Mouse (Mus musculus) midbrain, embryonic 12.5 days (tissue): ENCODE measurements at regions not wholly inside any gene's neighbourhood (a gene's known extent, or its start where the extent isn't known, plus 50 kb on each side); places are given as distances from the start of the nearest gene placed in this dataset.
A peak's percentile ranks its signal among the peaks of the same experiment; 100 is the strongest.

Experiments used
- ATAC-seq: fragments of 200-750 bp; cut with Nextera tagmentation; 2 replicates; pipeline ENCODE4 v1.8.0; 2017; ENCODE audit warnings: low read depth, moderate TSS enrichment, moderate library complexity; ENCODE audit not compliant: low FRiP score
- H3K27ac ChIP-seq: fragments of 300-500 bp; sonication (generic); replicated peaks from 2 replicates; pipeline ENCODE4 v1.5.1; 2016; ENCODE audit warnings: mild to moderate bottlenecking
- H3K27me3 ChIP-seq: fragments of 300-500 bp; sonication (generic); 2 replicates; pipeline ENCODE4 v1.6.1; 2016; ENCODE audit warnings: mild to moderate bottlenecking
- H3K36me3 ChIP-seq: fragments of 300-500 bp; sonication (generic); 2 replicates; pipeline ENCODE4 v1.6.1; 2016
- H3K4me1 ChIP-seq: fragments of 300-500 bp; sonication (generic); 2 replicates; pipeline ENCODE4 v1.6.1; 2016
- H3K4me2 ChIP-seq: fragments of 300-500 bp; sonication (generic); replicated peaks from 2 replicates; pipeline ENCODE4 v1.6.1; 2016; ENCODE audit warnings: mild to moderate bottlenecking, moderate library complexity
- H3K4me3 ChIP-seq: fragments of 300-500 bp; sonication (generic); 2 replicates; pipeline ENCODE4 v1.5.1; 2016; ENCODE audit warnings: mild to moderate bottlenecking
- H3K9ac ChIP-seq: fragments of 300-500 bp; sonication (generic); replicated peaks from 2 replicates; pipeline ENCODE4 v1.6.1; 2016; ENCODE audit warnings: mild to moderate bottlenecking, moderate library complexity
- H3K9me3 ChIP-seq: fragments of 300-500 bp; sonication (generic); 2 replicates; pipeline ENCODE4 v1.6.1; 2016; ENCODE audit warnings: mild to moderate bottlenecking
- WGBS: fragments of 180-500 bp; shearing (Covaris S2); methylation state at CpG from one replicate; pipeline ENCODE4 v1.1.7; 2016; 5-methylcytosine and 5-hydroxymethylcytosine counted together

GRCm38 (mm10) chr3:83562026-83562425, 204.1 kb upstream of the Sfrp2 start:
- no peak overlapping the region for H3K4me3 ChIP-seq
- H3K27ac ChIP-seq, result no peak overlapping the region
- 73% methylated on average over 3 of the region's 3 CpGs for WGBS
- no peak overlapping the region for H3K9ac ChIP-seq
- H3K27me3 ChIP-seq, result no peaks in the 10 kb centered on the region
- H3K36me3 ChIP-seq, result no peaks in the 10 kb centered on the region
- no peak for ATAC-seq
- peaks cover 6% of the 10 kb centered on the region; the same call in 1 of the 2 replicates for H3K4me1 ChIP-seq
- H3K9me3 ChIP-seq, result no peaks in the 10 kb centered on the region
- no peak overlapping the region for H3K4me2 ChIP-seq

- H3K4me3 ChIP-seq, result no peak overlapping the region
- no peaks in the 10 kb centered on the region for H3K27me3 ChIP-seq
- WGBS, result 93% methylated on average over 4 of the region's 4 CpGs
- no peak overlapping the region for H3K4me2 ChIP-seq
- no peaks in the 10 kb centered on the region for H3K9me3 ChIP-seq
- no peaks in the 10 kb centered on the region for H3K36me3 ChIP-seq
- H3K4me1 ChIP-seq, result no peaks in the 10 kb centered on the region
- no peak for ATAC-seq
- no peak overlapping the region for H3K9ac ChIP-seq
- no peak overlapping the region for H3K27ac ChIP-seq
These were observed 190.6 kb upstream of the Sfrp2 start for GRCm38 (mm10) chr3:83575526-83575925.

GRCm38 (mm10) chr3:83576155-83576554, 190.0 kb upstream of the Sfrp2 start:
- H3K27ac ChIP-seq, result no peak overlapping the region
- H3K9me3 ChIP-seq, result no peaks in the 10 kb centered on the region
- no peak overlapping the region for H3K9ac ChIP-seq
- no peak for ATAC-seq
- H3K4me1 ChIP-seq, result no peaks in the 10 kb centered on the region
- WGBS, result 80% methylated on average over 2 of the region's 2 CpGs
- no peaks in the 10 kb centered on the region for H3K27me3 ChIP-seq
- H3K4me3 ChIP-seq, result no peak overlapping the region
- H3K4me2 ChIP-seq, result no peak overlapping the region
- H3K36me3 ChIP-seq, result no peaks in the 10 kb centered on the region

- Histone ChIP-seq H3K9ac (no peak overlapping the region), H3K4me2 (no peak overlapping the region), H3K4me3 (no peak overlapping the region), H3K9me3 (peaks cover 4% of the 10 kb centered on the region; the same call in 1 of the 2 replicates), H3K36me3 (no peaks in the 10 kb centered on the region), H3K27ac (no peak overlapping the region), H3K4me1 (no peaks in the 10 kb centered on the region), H3K27me3 (peaks cover 2% of the 10 kb centered on the region; the same call in 1 of the 2 replicates)
- no peak for ATAC-seq
- 75% methylated on average over 4 of the region's 4 CpGs for WGBS
These were observed 185.4 kb upstream of the Sfrp2 start for GRCm38 (mm10) chr3:83580766-83581165.

- no peak overlapping the region for H3K4me2 ChIP-seq
- H3K9me3 ChIP-seq, result peaks cover 4% of the 10 kb centered on the region; the same call in 1 of the 2 replicates
- H3K36me3 ChIP-seq, result no peaks in the 10 kb centered on the region
- H3K27me3 ChIP-seq, result peaks cover 5% of the 10 kb centered on the region
- no peak overlapping the region for H3K4me3 ChIP-seq
- H3K9ac ChIP-seq, result no peak overlapping the region
- no peaks in the 10 kb centered on the region for H3K4me1 ChIP-seq
- ATAC-seq, result no peak
- H3K27ac ChIP-seq, result no peak overlapping the region
- WGBS, result 60% methylated on average over 2 of the region's 2 CpGs
These were observed 183.9 kb upstream of the Sfrp2 start for GRCm38 (mm10) chr3:83582256-83582655.

- no peak overlapping the region for H3K27ac ChIP-seq
- no peaks in the 10 kb centered on the region for H3K36me3 ChIP-seq
- H3K9me3 ChIP-seq, result peaks cover 4% of the 10 kb centered on the region; the same call in 1 of the 2 replicates
- H3K4me3 ChIP-seq, result no peak overlapping the region
- no peak overlapping the region for H3K9ac ChIP-seq
- 22% methylated on average over 8 of the region's 8 CpGs for WGBS
- ATAC-seq, result peak; percentile 27; the same call in 1 of the 2 replicates
- H3K4me1 ChIP-seq, result no peaks in the 10 kb centered on the region
- peaks cover 5% of the 10 kb centered on the region for H3K27me3 ChIP-seq
- no peak overlapping the region for H3K4me2 ChIP-seq
These were observed 182.9 kb upstream of the Sfrp2 start for GRCm38 (mm10) chr3:83583071-83583672.

GRCm38 (mm10) chr3:83586086-83586485, 180.0 kb upstream of the Sfrp2 start:
- no peaks in the 10 kb centered on the region for H3K36me3 ChIP-seq
- no peak overlapping the region for H3K9ac ChIP-seq
- 35% methylated on average over 5 of the region's 5 CpGs for WGBS
- H3K27ac ChIP-seq, result no peak overlapping the region
- H3K9me3 ChIP-seq, result peaks cover 4% of the 10 kb centered on the region; the same call in 1 of the 2 replicates
- no peaks in the 10 kb centered on the region for H3K4me1 ChIP-seq
- peaks cover 5% of the 10 kb centered on the region for H3K27me3 ChIP-seq
- H3K4me3 ChIP-seq, result no peak overlapping the region
- ATAC-seq, result no peak
- H3K4me2 ChIP-seq, result no peak overlapping the region

- no peak overlapping the region for H3K27ac ChIP-seq
- 73% methylated on average over 4 of the region's 4 CpGs for WGBS
These were observed 179.6 kb upstream of the Sfrp2 start for GRCm38 (mm10) chr3:83586551-83586950.

GRCm38 (mm10) chr3:83589127-83589526, 177.0 kb upstream of the Sfrp2 start:
- Histone ChIP-seq H3K27me3 (peaks cover 5% of the 10 kb centered on the region), H3K4me3 (no peak overlapping the region), H3K27ac (no peak overlapping the region), H3K4me1 (no peaks in the 10 kb centered on the region), H3K9ac (no peak overlapping the region), H3K36me3 (no peaks in the 10 kb centered on the region), H3K4me2 (peak overlapping the region; percentile 32), H3K9me3 (peaks cover 4% of the 10 kb centered on the region; the same call in 1 of the 2 replicates)
- 24% methylated on average over 8 of the region's 8 CpGs for WGBS
- ATAC-seq, result peak; percentile 69; the same call in 1 of the 2 replicates

More at GRCm38 (mm10) chr3:83586551-83586950, 179.6 kb upstream of the Sfrp2 start:
- no peaks in the 10 kb centered on the region for H3K4me1 ChIP-seq
- ATAC-seq, result no peak
- no peak overlapping the region for H3K4me2 ChIP-seq
- H3K4me3 ChIP-seq, result no peak overlapping the region
- H3K27me3 ChIP-seq, result peaks cover 5% of the 10 kb centered on the region
- peaks cover 4% of the 10 kb centered on the region; the same call in 1 of the 2 replicates for H3K9me3 ChIP-seq
- no peak overlapping the region for H3K9ac ChIP-seq
- H3K36me3 ChIP-seq, result no peaks in the 10 kb centered on the region

- no peak for ATAC-seq
- Histone ChIP-seq H3K4me2 (no peak overlapping the region), H3K4me1 (no peaks in the 10 kb centered on the region), H3K4me3 (no peak overlapping the region), H3K9me3 (no peaks in the 10 kb centered on the region), H3K27ac (no peak overlapping the region), H3K9ac (no peak overlapping the region), H3K27me3 (no peaks in the 10 kb centered on the region; the same call in 1 of the 2 replicates), H3K36me3 (no peaks in the 10 kb centered on the region)
- WGBS, result 95% methylated on average over 7 of the region's 7 CpGs
These were observed 174.9 kb upstream of the Sfrp2 start for GRCm38 (mm10) chr3:83591206-83591605.

GRCm38 (mm10) chr3:83593321-83593720, 172.8 kb upstream of the Sfrp2 start:
- 89% methylated on average over 5 of the region's 5 CpGs for WGBS

GRCm38 (mm10) chr3:83601506-83601905, 164.6 kb upstream of the Sfrp2 start:
- Histone ChIP-seq H3K4me2 (no peak overlapping the region), H3K9me3 (no peaks in the 10 kb centered on the region), H3K9ac (no peak overlapping the region), H3K36me3 (no peaks in the 10 kb centered on the region), H3K4me1 (peaks cover 5% of the 10 kb centered on the region; the same call in 1 of the 2 replicates), H3K4me3 (no peak overlapping the region), H3K27me3 (no peaks in the 10 kb centered on the region), H3K27ac (no peak overlapping the region)
- ATAC-seq, result no peak
- WGBS, result 80% methylated on average over 4 of the region's 4 CpGs

More at GRCm38 (mm10) chr3:83593321-83593720, 172.8 kb upstream of the Sfrp2 start:
- no peak overlapping the region for H3K4me2 ChIP-seq
- ATAC-seq, result no peak
- H3K9me3 ChIP-seq, result no peaks in the 10 kb centered on the region
- no peak overlapping the region for H3K27ac ChIP-seq
- no peak overlapping the region for H3K4me3 ChIP-seq
- no peaks in the 10 kb centered on the region for H3K4me1 ChIP-seq
- no peaks in the 10 kb centered on the region for H3K27me3 ChIP-seq
- no peaks in the 10 kb centered on the region for H3K36me3 ChIP-seq
- no peak overlapping the region for H3K9ac ChIP-seq
